Mouse (Mus musculus): ENCODE measurements around the gene Lrrc27. TPM values are rescaled to one million over a fixed set of nuclear protein-coding genes. Genes with fewer than 3 reads are reported as not detected.
A peak's percentile ranks its signal among the peaks of the same experiment; 100 is the strongest.

Gene Lrrc27
- 10 to 100 TPM; 13.6 to 16.2 TPM for total RNA-seq (2021)
- long read RNA-seq, experiment 1, transcript Lrrc27-207 (4 exons, 619 nt): major isoform, 11 of 16 reads
- long read RNA-seq, experiment 1, partial matches to known transcripts: 0 of 16 reads
- long read RNA-seq, experiment 1, other reads (novel, unspliced or antisense): 5 of 16 reads
- long read RNA-seq, experiment 2, transcript Lrrc27-207 (4 exons, 619 nt): major isoform, 8 of 12 reads
- long read RNA-seq, experiment 2, partial matches to known transcripts: 2 of 12 reads
- long read RNA-seq, experiment 2, other reads (novel, unspliced or antisense): 2 of 12 reads

GRCm38 (mm10) chr7:139212754-139213745 lies at the start of gene Lrrc27, which contains the start of gene Stk32c:
Gene Lrrc27, plus strand, starts transcription at chr7:139212988.
Gene Stk32c, minus strand, starts transcription at chr7:139213307.
- peak; percentile 99 for DNase-seq

GRCm38 (mm10) chr7:139164410-139164809 lies 48.4 kb upstream of the Lrrc27 start:
- no peak for DNase-seq

GRCm38 (mm10) chr7:139169143-139169542 lies 43.6 kb upstream of the Lrrc27 start:
- DNase-seq: no peak

GRCm38 (mm10) chr7:139179299-139179698 lies 33.5 kb upstream of the Lrrc27 start:
- no peak for DNase-seq

GRCm38 (mm10) chr7:139180058-139180457 lies 32.7 kb upstream of the Lrrc27 start:
- no peak for DNase-seq

- DNase-seq: no peak
Observed at GRCm38 (mm10) chr7:139184396-139184795, 28.4 kb upstream of the Lrrc27 start.

GRCm38 (mm10) chr7:139184846-139185245 lies 27.9 kb upstream of the Lrrc27 start:
- no peak for DNase-seq

GRCm38 (mm10) chr7:139185971-139186370 lies 26.8 kb upstream of the Lrrc27 start:
- DNase-seq: no peak

GRCm38 (mm10) chr7:139186436-139186835 lies 26.4 kb upstream of the Lrrc27 start:
- DNase-seq: no peak

- no peak for DNase-seq
Observed at GRCm38 (mm10) chr7:139187277-139187676, 25.5 kb upstream of the Lrrc27 start.

- peak; percentile 72 to 84 for DNase-seq
Observed at GRCm38 (mm10) chr7:139187771-139188633, 24.8 kb upstream of the Lrrc27 start.

- DNase-seq: no peak
Observed at GRCm38 (mm10) chr7:139188634-139189207, 24.1 kb upstream of the Lrrc27 start.

GRCm38 (mm10) chr7:139190616-139191015 lies 22.2 kb upstream of the Lrrc27 start:
- no peak for DNase-seq

- no peak for DNase-seq
Observed at GRCm38 (mm10) chr7:139191619-139192018, 21.2 kb upstream of the Lrrc27 start.

GRCm38 (mm10) chr7:139197022-139197421 lies 15.8 kb upstream of the Lrrc27 start:
- no peak for DNase-seq

- peak; percentile 54 to 74 for DNase-seq
Observed at GRCm38 (mm10) chr7:139200108-139200507, 12.7 kb upstream of the Lrrc27 start.

GRCm38 (mm10) chr7:139201209-139201608 lies 11.6 kb upstream of the Lrrc27 start:
- DNase-seq: no peak

- DNase-seq: peak; percentile 53 to 61
Observed at GRCm38 (mm10) chr7:139208023-139208772, 4.6 kb upstream of the Lrrc27 start.

- DNase-seq: no peak
Observed at GRCm38 (mm10) chr7:139208773-139209095, 4.1 kb upstream of the Lrrc27 start.

- no peak for DNase-seq
Observed at GRCm38 (mm10) chr7:139211761-139212160, 1.0 kb upstream of the Lrrc27 start.

- DNase-seq: no peak
Observed at GRCm38 (mm10) chr7:139213751-139214150, 963 bp downstream of the Lrrc27 start.
